In the genomic region with DNA sequence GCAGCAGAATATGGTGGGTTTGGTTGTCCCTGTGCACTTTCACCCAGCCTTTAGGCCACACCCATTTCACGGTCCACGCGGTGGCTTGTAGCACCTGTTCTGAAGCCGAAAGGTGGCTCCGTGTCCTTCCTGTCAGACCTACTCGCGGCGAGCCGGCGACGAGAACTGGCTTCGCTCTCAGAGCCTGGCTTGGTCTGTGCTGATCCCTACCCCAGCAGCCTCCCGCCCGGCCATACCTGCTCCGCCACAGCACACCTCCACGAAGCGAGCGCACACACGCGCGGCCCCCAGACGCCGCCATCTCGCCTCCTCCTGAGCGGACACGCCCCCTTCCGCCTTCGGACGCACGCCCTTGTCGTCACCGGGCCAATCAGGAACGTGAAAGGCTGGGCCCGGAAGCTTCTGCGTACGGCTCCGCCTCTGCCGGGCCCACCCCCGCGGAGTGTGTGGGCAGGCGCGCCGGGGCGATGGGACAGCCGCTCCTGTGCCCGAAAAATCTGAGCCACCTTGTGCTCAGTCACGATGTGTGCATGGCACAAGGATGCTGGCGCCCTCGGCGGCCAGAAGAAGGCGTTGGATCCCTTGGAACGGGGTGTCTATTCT, we compare ENCODE assay signal across 8 mouse cellular contexts. TPM values are rescaled to one million over a fixed set of nuclear protein-coding genes. Genes with fewer than 3 reads are reported as not detected.
DNase-seq lines count a peak whose midpoint lies in the region; ATAC-seq and TF ChIP-seq lines count a peak whose summit lies in the region.

A gene (minus strand): TSS at position 334 of the 603 bp plus-strand sequence.

- no peak; the same call in 1 of the 2 replicates for TF ChIP-seq RAD21 in CH12.LX (IDR thresholded peaks at IDR 0.05; ENCODE audit: low read depth, low read length)

- peak within 1 kb of the TSS; percentile 85 to 94 (median 91) for H3K4me3 ChIP-seq in CH12.LX (replicated peaks in 1 of 3; ENCODE audit: low read depth in 2 of 3, low read length in 2 of 3, poor library complexity in 1 of 3)
- peak within 1 kb of the TSS; percentile 86 for H3K4me3 ChIP-seq in forebrain, embryonic 11.5 days (ENCODE audit: low read depth, low read length)
- peak within 1 kb of the TSS; percentile 92 for H3K4me3 ChIP-seq in heart, embryonic 16.5 days (ENCODE audit: low read length)
- peak within 1 kb of the TSS; percentile 83 for H3K4me3 ChIP-seq in liver, embryonic 15.5 days (replicated peaks)
- peak within 1 kb of the TSS; percentile 66 for H3K4me3 ChIP-seq in neural tube, embryonic 12.5 days

- H3K9me3 ChIP-seq in CH12.LX (replicated peaks; ENCODE audit: low read length) = no peaks in the 10 kb centered on the region
- H3K9me3 ChIP-seq in forebrain, embryonic 11.5 days (ENCODE audit: control insufficient read depth, low read length) = no peaks in the 10 kb centered on the region
- H3K9me3 ChIP-seq in heart, embryonic 16.5 days (replicated peaks; ENCODE audit: control insufficient read depth, low read length) = no peaks in the 10 kb centered on the region
- H3K9me3 ChIP-seq in liver, embryonic 15.5 days (replicated peaks) = no peaks in the 10 kb centered on the region
- no peaks in the 10 kb centered on the region for H3K9me3 ChIP-seq in neural tube, embryonic 12.5 days

- peaks cover 17 to 52% of the 10 kb centered on the region in 2 experiments for H3K36me3 ChIP-seq in CH12.LX (replicated peaks in 1 of 2; ENCODE audit: control insufficient read depth in 1 of 2, insufficient read depth in 1 of 2, low read length in 1 of 2)
- no peaks in the 10 kb centered on the region for H3K36me3 ChIP-seq in forebrain, embryonic 11.5 days (ENCODE audit: control insufficient read depth, insufficient read depth, low read length)
- no peaks in the 10 kb centered on the region for H3K36me3 ChIP-seq in heart, embryonic 16.5 days (ENCODE audit: control insufficient read depth, insufficient read depth)
- peaks cover 9% of the 10 kb centered on the region for H3K36me3 ChIP-seq in liver, embryonic 15.5 days (replicated peaks)
- H3K36me3 ChIP-seq in neural tube, embryonic 12.5 days = peaks cover 6% of the 10 kb centered on the region

- peaks cover 3 to 28% of the 10 kb centered on the region in 2 experiments; a peak in 3 of 4 replicates for H3K4me1 ChIP-seq in CH12.LX (ENCODE audit: control insufficient read depth in 1 of 2, insufficient read depth in 2 of 2)
- no peaks in the 10 kb centered on the region; the same call in 1 of the 2 replicates for H3K4me1 ChIP-seq in forebrain, embryonic 11.5 days (replicated peaks; ENCODE audit: control insufficient read depth, insufficient read depth, low read length)
- H3K4me1 ChIP-seq in heart, embryonic 16.5 days (ENCODE audit: control insufficient read depth, insufficient read depth, low read length) = peaks cover 8% of the 10 kb centered on the region
- peaks cover 26% of the 10 kb centered on the region for H3K4me1 ChIP-seq in liver, embryonic 15.5 days (replicated peaks)
- peaks cover 6% of the 10 kb centered on the region for H3K4me1 ChIP-seq in neural tube, embryonic 12.5 days

- peak within 1 kb of the TSS; percentile 74 for H3K9ac ChIP-seq in CH12.LX (ENCODE audit: insufficient read depth, low read depth)
- peak within 1 kb of the TSS; percentile 77 for H3K9ac ChIP-seq in forebrain, embryonic 11.5 days (ENCODE audit: low read length)
- H3K9ac ChIP-seq in heart, embryonic 16.5 days (ENCODE audit: low read length) = peak within 1 kb of the TSS; percentile 83
- H3K9ac ChIP-seq in liver, embryonic 15.5 days = peak within 1 kb of the TSS; percentile 57
- H3K9ac ChIP-seq in neural tube, embryonic 12.5 days = peak within 1 kb of the TSS; percentile 58

- in situ Hi-C loops in CH12.LX (cut with MboI; ENCODE audit: low pct_ligation_motif_present, low pct_unique_long_range_greater_than_20kb, low sequenced_read_pairs) = no loop called here

- peak in 1 of 2 experiments; percentile 58; a peak in 2 of 4 replicates for TF ChIP-seq CTCF in CH12.LX (conservative IDR thresholded peaks at IDR 0.05 in 1 of 2, IDR thresholded peaks at IDR 0.05 in 1 of 2; ENCODE audit: low read depth in 2 of 2, low read length in 2 of 2)

- ATAC-seq in forebrain, embryonic 11.5 days (replicated peaks; ENCODE audit: low FRiP score) = peak; percentile 99
- ATAC-seq in heart, embryonic 16.5 days (replicated peaks; ENCODE audit: extremely low read depth, insufficient read depth, low FRiP score) = peak; percentile 99
- ATAC-seq in liver, embryonic 15.5 days (ENCODE audit: insufficient read depth) = peak; percentile 98
- ATAC-seq in neural tube, embryonic 12.5 days (ENCODE audit: low FRiP score, low read depth) = peak; percentile 99

- H3K79me2 ChIP-seq in CH12.LX (replicated peaks; ENCODE audit: control insufficient read depth, extremely low read depth, insufficient read depth, poor library complexity, severe bottlenecking) = peaks cover 12% of the 10 kb centered on the region; the same call in 1 of the 2 replicates

- under 1% methylated on average over 52 of the region's 52 CpGs for WGBS in forebrain, embryonic 11.5 days
- WGBS in heart, embryonic 16.5 days = under 1% methylated on average over 52 of the region's 52 CpGs
- under 1% methylated on average over 52 of the region's 52 CpGs for WGBS in liver, embryonic 15.5 days (ENCODE audit: insufficient replicate concordance)
- WGBS in neural tube, embryonic 12.5 days = under 1% methylated on average over 52 of the region's 52 CpGs

- peak; percentile 95 for DNase-seq in CH12.LX (ENCODE audit: extremely low read depth)
- peak; percentile 91 for DNase-seq in c-Kit-positive CD71-positive TER-119-negative erythroid progenitor cells, embryonic 14.5 days (ENCODE audit: low read depth)
- DNase-seq in forebrain, embryonic 11.5 days (ENCODE audit: low spot score) = peak; percentile 95
- peak; percentile 96 to 98 for DNase-seq in kidney, postnatal 36 days
- DNase-seq in telencephalon, adult 2 months (ENCODE audit: low read depth, low spot score) = peak; percentile 92

- H3K27ac ChIP-seq in CH12.LX (ENCODE audit: insufficient read depth, low read depth) = no peak within 1 kb of the TSS; the same call in 1 of the 2 replicates
- H3K27ac ChIP-seq in forebrain, embryonic 11.5 days (ENCODE audit: low read depth, low read length) = 0 out of 2 replicates have a peak within 1 kb of the TSS, but pooled peaks have one; percentile 27
- H3K27ac ChIP-seq in heart, embryonic 16.5 days (ENCODE audit: low read length) = peak within 1 kb of the TSS; percentile 66
- H3K27ac ChIP-seq in liver, embryonic 15.5 days (replicated peaks) = peak within 1 kb of the TSS; percentile 36
- H3K27ac ChIP-seq in neural tube, embryonic 12.5 days = no peak within 1 kb of the TSS

- peak; percentile 96 for TF ChIP-seq POLR2A in CH12.LX (IDR thresholded peaks at IDR 0.05; ENCODE audit: low read depth, low read length)

- H3K4me2 ChIP-seq in CH12.LX (ENCODE audit: insufficient read depth, low read depth, poor library complexity, severe bottlenecking) = peak within 1 kb of the TSS; percentile 86; the same call in 1 of the 2 replicates
- peak within 1 kb of the TSS; percentile 85 for H3K4me2 ChIP-seq in forebrain, embryonic 11.5 days (ENCODE audit: low read depth, low read length, severe bottlenecking)
- H3K4me2 ChIP-seq in heart, embryonic 16.5 days (ENCODE audit: low read depth, low read length) = peak within 1 kb of the TSS; percentile 98
- H3K4me2 ChIP-seq in liver, embryonic 15.5 days = peak within 1 kb of the TSS; percentile 95
- H3K4me2 ChIP-seq in neural tube, embryonic 12.5 days (replicated peaks) = peak within 1 kb of the TSS; percentile 75

- no peak for TF ChIP-seq EP300 in CH12.LX (IDR thresholded peaks at IDR 0.05; ENCODE audit: low read length)

- dilution Hi-C loops in CH12.LX (cut with MboI; ENCODE audit: extremely low pct_ligation_motif_present, extremely low pct_unique_long_range_greater_than_20kb, low sequenced_read_pairs) = no loop called here

- H3K27me3 ChIP-seq in CH12.LX (replicated peaks) = no peaks in the 10 kb centered on the region
- no peaks in the 10 kb centered on the region for H3K27me3 ChIP-seq in forebrain, embryonic 11.5 days (ENCODE audit: control insufficient read depth, insufficient read depth, low read length)
- H3K27me3 ChIP-seq in heart, embryonic 16.5 days (ENCODE audit: control insufficient read depth, insufficient read depth, low read length) = no peaks in the 10 kb centered on the region
- H3K27me3 ChIP-seq in liver, embryonic 15.5 days = no peaks in the 10 kb centered on the region
- no peaks in the 10 kb centered on the region for H3K27me3 ChIP-seq in neural tube, embryonic 12.5 days (replicated peaks)

TF ChIP-seq in CH12.LX, 34 proteins besides CTCF, POLR2A, EP300 and RAD21 (continues in another document):
- TF ChIP-seq HCFC1 (IDR thresholded peaks at IDR 0.05; ENCODE audit: low read depth, low read length) = peak; percentile 71
- TF ChIP-seq E2F4 (IDR thresholded peaks at IDR 0.05; ENCODE audit: insufficient replicate concordance, low read depth, low read length) = no peak
- no peak for TF ChIP-seq KAT2A (IDR thresholded peaks at IDR 0.05; ENCODE audit: insufficient replicate concordance, low read length)
- no peak for TF ChIP-seq CHD2 (IDR thresholded peaks at IDR 0.05; ENCODE audit: low read length)
- TF ChIP-seq CHD1 (IDR thresholded peaks at IDR 0.05; ENCODE audit: low read depth, low read length) = no peak
- TF ChIP-seq PAX5 (IDR thresholded peaks at IDR 0.05; ENCODE audit: low read length) = no peak
- TF ChIP-seq ELF1 (IDR thresholded peaks at IDR 0.05; ENCODE audit: low read depth, low read length) = peak; percentile 95
- TF ChIP-seq MEF2A (IDR thresholded peaks at IDR 0.05; ENCODE audit: borderline replicate concordance, low read depth, low read length) = 0 out of 2 replicates have a peak, but pooled peaks have one; percentile 22
- TF ChIP-seq TCF12 (IDR thresholded peaks at IDR 0.05; ENCODE audit: low read depth, low read length) = peak; percentile 76; the same call in 1 of the 2 replicates
- no peak for TF ChIP-seq MAFK (IDR thresholded peaks at IDR 0.05; ENCODE audit: insufficient replicate concordance, low read length)
- peak; percentile 75; the same call in 1 of the 2 replicates for TF ChIP-seq POLR2AphosphoS2 (IDR thresholded peaks at IDR 0.05; ENCODE audit: low read depth, low read length)
- TF ChIP-seq JUND (conservative IDR thresholded peaks at IDR 0.05; ENCODE audit: low read depth, low read length) = no peak
- TF ChIP-seq RCOR1 (conservative IDR thresholded peaks at IDR 0.05; ENCODE audit: low read depth, low read length) = no peak
- peak; percentile 82 for TF ChIP-seq SIN3A (IDR thresholded peaks at IDR 0.05; ENCODE audit: low read length)

RNA-seq across cellular contexts. Expression of the gene that starts here (rescaled TPM):
- total RNA-seq in CH12.LX (2012; rRNA removed) (45.2 and 48.5 TPM in 2 replicates), CH12.LX (2014; rRNA removed) (54.4 and 57.1 TPM in 2 replicates)
- 52.1 and 54.8 TPM in 2 replicates for polyA plus RNA-seq in CH12.LX (2012; ENCODE audit: insufficient read length, low read depth)
- 63.1 and 69.5 TPM in 2 replicates for polyA plus RNA-seq in forebrain, embryonic 11.5 days (2014; fragmentation: Nextera tagmentation; extraction: Ambion mirVana)
- 53.2 and 54.1 TPM in 2 replicates for polyA plus RNA-seq in heart, embryonic 16.5 days (2015; fragmentation: Nextera tagmentation; extraction: Ambion mirVana)
- 32.7 and 36.6 TPM in 2 replicates for polyA plus RNA-seq in liver, embryonic 15.5 days (2015; fragmentation: Nextera tagmentation; extraction: Ambion mirVana)
- polyA plus RNA-seq in neural tube, embryonic 12.5 days (2016; fragmentation: Nextera tagmentation; extraction: Ambion mirVana) = 78.0 and 86.6 TPM in 2 replicates

Comparison
In these comparisons a context has a peak if more than half of its experiments do, and no peak if none do; other contexts are left out.
1. H3K27ac ChIP-seq: peak in forebrain, embryonic 11.5 days (single experiment), heart, embryonic 16.5 days (single experiment) and liver, embryonic 15.5 days (single experiment); none in CH12.LX (single experiment) and neural tube, embryonic 12.5 days (single experiment).
2. Peak in every context shown above with its lines, with median percentiles within 50 percentile points of each other: DNase-seq, H3K4me2 ChIP-seq, H3K4me3 ChIP-seq, H3K9ac ChIP-seq and ATAC-seq.